Mouse (Mus musculus) hindbrain, embryonic 15.5 days (tissue): ENCODE results near the gene Plp1. TPM values are rescaled to one million over a fixed set of nuclear protein-coding genes. Genes with fewer than 3 reads are reported as not detected.

Experiments
- ATAC-seq: fragments of 200-750 bp; cut with Nextera tagmentation; 2 replicates; pipeline ENCODE4 v1.8.0; 2017; ENCODE audit warnings: low read depth, moderate number of reproducible peaks, moderate TSS enrichment; ENCODE audit not compliant: low FRiP score
- H3K27ac ChIP-seq: fragments of 300-500 bp; sonication (generic); replicated peaks from 2 replicates; pipeline ENCODE4 v1.5.1; 2015; ENCODE audit warnings: mild to moderate bottlenecking, inconsistent platforms
- H3K27me3 ChIP-seq: fragments of 300-500 bp; sonication (generic); 2 replicates; pipeline ENCODE4 v1.6.1; 2015; ENCODE audit warnings: control low read depth, inconsistent platforms
- H3K36me3 ChIP-seq: fragments of 300-500 bp; sonication (generic); 2 replicates; pipeline ENCODE4 v1.6.1; 2015; ENCODE audit warnings: control low read depth, inconsistent platforms
- H3K4me1 ChIP-seq: fragments of 300-500 bp; sonication (generic); replicated peaks from 2 replicates; pipeline ENCODE4 v1.6.1; 2015; ENCODE audit warnings: control low read depth, inconsistent platforms
- H3K4me2 ChIP-seq: fragments of 300-500 bp; sonication (generic); 2 replicates; pipeline ENCODE4 v1.6.1; 2015; ENCODE audit warnings: moderate library complexity, mild to moderate bottlenecking, inconsistent platforms
- H3K4me3 ChIP-seq: fragments of 300-500 bp; sonication (generic); 2 replicates; pipeline ENCODE4 v1.5.1; 2015; ENCODE audit warnings: mild to moderate bottlenecking, inconsistent platforms
- H3K9ac ChIP-seq: fragments of 300-500 bp; sonication (generic); 2 replicates; pipeline ENCODE4 v1.6.1; 2015; ENCODE audit warnings: inconsistent platforms
- H3K9me3 ChIP-seq: fragments of 300-500 bp; sonication (generic); 2 replicates; pipeline ENCODE4 v1.6.1; 2016; ENCODE audit warnings: control low read depth, inconsistent platforms
- WGBS: fragments of 180-500 bp; shearing (Covaris S2); methylation state at CpG from one replicate; pipeline ENCODE4 v1.1.7; 2015; 5-methylcytosine and 5-hydroxymethylcytosine counted together
- polyA plus RNA-seq: library from polyadenylated mRNA; unstranded; fragments of >200 nt; fragmentation: Nextera tagmentation; extraction: Ambion mirVana; gene quantifications from 2 replicates; pipeline ENCODE4 v1.2.1, GENCODE M21; 2015

The Plp1 gene
- polyA plus RNA-seq = 15.0 and 16.4 TPM in 2 replicates

DNA sequence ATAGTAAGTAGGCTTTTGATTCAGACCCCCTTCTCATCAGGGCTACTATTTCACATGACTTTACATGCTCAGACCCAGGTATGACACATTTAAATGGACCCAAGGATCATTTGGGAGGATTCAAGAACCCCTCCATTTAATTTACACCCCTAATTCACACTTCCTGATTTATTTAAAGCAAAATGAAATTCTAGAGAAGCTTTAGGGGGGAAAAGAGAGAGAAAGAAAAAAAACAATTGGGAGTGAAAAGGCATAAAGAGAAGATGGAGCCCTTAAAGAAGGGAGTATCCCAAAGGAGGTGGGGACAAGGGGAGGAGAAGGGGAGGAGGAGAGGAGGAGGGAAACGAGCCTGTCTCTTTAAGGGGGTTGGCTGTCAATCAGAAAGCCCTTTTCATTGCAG lies at the start of gene Plp1:
Plp1 (plus strand) TSS at position 301 of the 400 bp plus-strand sequence.
- Histone ChIP-seq H3K27me3 (no peaks in the 10 kb centered on the region), H3K9me3 (no peaks in the 10 kb centered on the region), H3K4me3 (no peak within 1 kb of the TSS), H3K4me2 (no peak within 1 kb of the TSS), H3K9ac (no peak within 1 kb of the TSS), H3K36me3 (no peaks in the 10 kb centered on the region), H3K4me1 (no peaks in the 10 kb centered on the region), H3K27ac (no peak within 1 kb of the TSS)
- WGBS = 19% methylated on average over 1 of the region's 1 CpGs
- ATAC-seq = no peak

DNA sequence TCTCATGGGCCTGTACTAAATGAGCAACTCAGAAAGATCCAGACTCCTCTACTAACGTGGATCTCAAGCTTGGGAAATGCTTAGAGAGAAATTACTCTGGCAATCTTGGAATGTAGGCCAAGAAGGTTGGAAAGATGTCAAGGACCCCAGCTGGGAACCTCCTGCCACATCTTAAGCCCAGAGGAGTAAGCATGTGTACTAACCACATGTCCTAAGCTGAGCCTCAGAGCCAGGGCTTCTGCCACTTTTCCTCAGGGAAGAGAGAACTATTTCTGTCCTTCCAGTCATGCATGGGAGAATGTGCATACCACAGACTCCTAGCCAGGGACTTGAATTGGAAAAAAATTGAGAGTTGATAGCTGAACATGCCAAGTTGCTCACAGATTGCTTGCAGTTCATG lies 49.4 kb upstream of the Plp1 start:
- no peak for ATAC-seq
- Histone ChIP-seq H3K9me3 (no peaks in the 10 kb centered on the region), H3K27me3 (no peaks in the 10 kb centered on the region), H3K9ac (no peak overlapping the region), H3K36me3 (no peaks in the 10 kb centered on the region), H3K4me3 (no peak overlapping the region), H3K4me2 (no peak overlapping the region), H3K4me1 (no peaks in the 10 kb centered on the region), H3K27ac (no peak overlapping the region)
- WGBS = 53% methylated on average over 1 of the region's 1 CpGs

DNA sequence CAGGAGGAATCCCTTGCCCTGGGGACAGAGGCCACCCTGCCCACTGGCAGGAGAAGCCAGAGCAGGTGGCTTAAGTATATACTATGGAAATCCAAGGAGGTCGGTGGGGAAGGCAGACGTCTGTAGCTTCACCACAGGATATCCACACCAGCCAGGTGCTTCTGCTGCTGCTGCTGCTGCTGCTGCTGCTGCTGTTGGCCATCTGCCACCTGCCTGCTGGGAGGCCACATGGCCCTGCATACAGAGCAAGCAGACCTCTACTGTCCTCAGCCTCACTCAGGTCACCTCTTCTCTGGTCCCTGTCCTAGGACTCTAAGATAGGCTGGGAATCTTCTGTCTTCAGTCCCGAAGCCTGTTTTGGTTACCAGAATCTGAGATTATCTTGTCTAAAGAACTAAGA lies 44.4 kb upstream of the Plp1 start:
- H3K27ac ChIP-seq = no peak overlapping the region
- H3K9me3 ChIP-seq = no peaks in the 10 kb centered on the region
- no peak for ATAC-seq
- no peaks in the 10 kb centered on the region for H3K4me1 ChIP-seq
- H3K4me3 ChIP-seq = no peak overlapping the region
- no peaks in the 10 kb centered on the region for H3K27me3 ChIP-seq
- H3K4me2 ChIP-seq = no peak overlapping the region
- H3K9ac ChIP-seq = no peak overlapping the region
- no peaks in the 10 kb centered on the region for H3K36me3 ChIP-seq
- WGBS = 74% methylated on average over 3 of the region's 3 CpGs

DNA sequence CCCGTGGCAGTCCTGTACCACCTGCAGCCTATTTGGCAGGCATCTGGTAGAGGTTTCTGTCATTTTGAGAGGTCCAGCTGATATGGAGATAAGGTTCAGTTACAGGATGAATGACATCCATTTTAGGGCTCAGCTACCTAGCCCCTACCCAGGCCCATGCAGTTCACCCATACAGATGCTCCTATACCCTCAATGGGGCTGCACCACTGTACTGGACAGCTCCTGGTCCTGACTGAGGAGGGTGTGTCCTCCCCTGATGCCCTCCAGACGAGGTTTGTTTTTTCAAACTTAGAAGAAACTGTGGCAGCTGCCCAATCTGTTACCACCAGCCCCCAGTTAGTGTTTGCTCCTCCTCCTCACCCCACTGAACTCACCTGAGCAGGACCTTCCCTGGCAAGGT lies 43.2 kb upstream of the Plp1 start:
- 67% methylated on average over 2 of the region's 2 CpGs for WGBS
- H3K4me2 ChIP-seq = no peak overlapping the region
- H3K4me3 ChIP-seq = no peak overlapping the region
- no peaks in the 10 kb centered on the region for H3K36me3 ChIP-seq
- no peaks in the 10 kb centered on the region for H3K4me1 ChIP-seq
- H3K27ac ChIP-seq = no peak overlapping the region
- no peak overlapping the region for H3K9ac ChIP-seq
- no peaks in the 10 kb centered on the region for H3K27me3 ChIP-seq
- ATAC-seq = no peak
- no peaks in the 10 kb centered on the region for H3K9me3 ChIP-seq

- Histone ChIP-seq H3K4me3 (no peak within 1 kb of the TSS), H3K36me3 (no peaks in the 10 kb centered on the region), H3K27ac (no peak within 1 kb of the TSS), H3K9me3 (no peaks in the 10 kb centered on the region), H3K9ac (no peak within 1 kb of the TSS), H3K27me3 (no peaks in the 10 kb centered on the region), H3K4me2 (no peak within 1 kb of the TSS), H3K4me1 (no peaks in the 10 kb centered on the region)
- WGBS = 79% methylated on average over 3 of the region's 3 CpGs
- no peak for ATAC-seq
Measured at GRCm38 (mm10) chrX:136780041-136780440, 42.4 kb upstream of the Plp1 start, which contains the start of gene Glra4. TSS of gene Glra4 (minus strand) at chrX:136780141.

DNA sequence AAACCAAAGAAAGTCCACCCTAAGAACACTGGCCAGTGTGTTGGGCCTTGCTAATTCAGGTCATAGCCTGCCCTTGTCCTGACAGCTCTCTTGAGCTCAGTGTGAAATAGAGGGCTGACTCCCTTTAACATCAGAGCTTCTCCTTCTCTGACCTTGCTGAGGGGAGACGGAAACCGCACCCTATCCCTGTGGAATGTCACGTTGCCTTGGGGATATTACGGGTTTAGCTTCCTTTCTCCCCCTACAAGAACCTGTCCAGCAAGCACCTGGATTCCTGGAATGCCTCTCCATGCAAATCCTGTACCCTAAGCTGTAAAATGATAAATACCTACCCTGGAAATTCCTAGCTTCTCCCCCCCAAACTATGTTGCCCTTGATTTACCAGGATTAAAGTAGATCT lies 33.0 kb upstream of the Plp1 start:
- no peak overlapping the region for H3K4me3 ChIP-seq
- no peak overlapping the region for H3K4me2 ChIP-seq
- H3K9ac ChIP-seq = no peak overlapping the region
- H3K4me1 ChIP-seq = no peaks in the 10 kb centered on the region
- no peaks in the 10 kb centered on the region for H3K36me3 ChIP-seq
- no peaks in the 10 kb centered on the region for H3K27me3 ChIP-seq
- no peak overlapping the region for H3K27ac ChIP-seq
- H3K9me3 ChIP-seq = no peaks in the 10 kb centered on the region
- 86% methylated on average over 4 of the region's 4 CpGs for WGBS
- ATAC-seq = no peak

- WGBS = 31% methylated on average over 2 of the region's 2 CpGs
- ATAC-seq = no peak
- Histone ChIP-seq H3K36me3 (no peaks in the 10 kb centered on the region), H3K4me1 (no peaks in the 10 kb centered on the region), H3K4me2 (no peak overlapping the region), H3K9ac (no peak overlapping the region), H3K27me3 (no peaks in the 10 kb centered on the region), H3K9me3 (no peaks in the 10 kb centered on the region), H3K4me3 (no peak overlapping the region), H3K27ac (no peak overlapping the region)
Measured at GRCm38 (mm10) chrX:136797223-136797622, 25.2 kb upstream of the Plp1 start.

DNA sequence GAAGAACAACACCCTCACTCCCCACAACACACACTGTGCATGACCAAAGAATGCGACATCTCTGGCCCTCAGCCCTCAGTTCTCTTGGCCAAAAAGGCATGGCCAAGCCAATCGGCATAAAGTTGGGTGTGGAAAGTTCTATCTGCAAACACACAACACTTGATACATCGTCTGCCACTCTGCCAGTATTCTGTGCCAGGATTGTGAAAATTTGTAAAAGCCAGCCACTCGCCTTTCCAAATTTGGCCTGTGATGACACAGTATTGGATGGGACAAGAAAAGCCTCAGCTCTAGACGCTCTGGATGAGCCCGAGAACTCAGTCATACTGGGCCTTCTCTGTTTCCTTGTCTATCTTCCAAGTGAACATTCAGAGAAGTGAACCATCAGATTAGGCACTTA lies 2.7 kb upstream of the Plp1 start:
- Histone ChIP-seq H3K36me3 (no peaks in the 10 kb centered on the region), H3K27me3 (no peaks in the 10 kb centered on the region), H3K27ac (no peak overlapping the region), H3K4me1 (no peaks in the 10 kb centered on the region), H3K4me2 (no peak overlapping the region), H3K9me3 (no peaks in the 10 kb centered on the region), H3K4me3 (no peak overlapping the region), H3K9ac (no peak overlapping the region)
- ATAC-seq = no peak
- WGBS = 92% methylated on average over 6 of the region's 6 CpGs

DNA sequence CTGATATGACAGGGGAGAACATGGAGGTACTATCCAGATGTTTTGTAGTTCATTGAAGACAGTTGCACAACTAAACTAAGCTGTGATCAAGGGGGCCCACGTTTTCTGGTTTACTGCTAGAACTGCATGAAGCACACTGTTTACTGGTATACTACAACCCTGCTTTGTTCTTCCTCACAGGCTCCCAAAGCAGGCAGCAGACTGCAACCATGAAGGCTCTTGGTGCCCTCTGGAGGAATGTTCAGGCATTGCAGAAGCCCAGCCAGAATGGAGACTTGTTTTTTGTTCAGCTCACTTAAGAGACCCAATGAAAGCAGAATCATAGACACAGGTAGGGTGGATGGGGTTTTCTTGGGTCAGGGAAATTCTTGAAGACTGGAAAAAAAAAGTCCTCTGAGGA lies 2.2 kb upstream of the Plp1 start:
- Histone ChIP-seq H3K27ac (no peak overlapping the region), H3K9ac (no peak overlapping the region), H3K9me3 (no peaks in the 10 kb centered on the region), H3K36me3 (no peaks in the 10 kb centered on the region), H3K4me1 (no peaks in the 10 kb centered on the region), H3K4me3 (no peak overlapping the region), H3K27me3 (no peaks in the 10 kb centered on the region), H3K4me2 (no peak overlapping the region)
- 5% methylated on average over 1 of the region's 1 CpGs for WGBS
- peak; percentile 86; the same call in 1 of the 2 replicates for ATAC-seq

DNA sequence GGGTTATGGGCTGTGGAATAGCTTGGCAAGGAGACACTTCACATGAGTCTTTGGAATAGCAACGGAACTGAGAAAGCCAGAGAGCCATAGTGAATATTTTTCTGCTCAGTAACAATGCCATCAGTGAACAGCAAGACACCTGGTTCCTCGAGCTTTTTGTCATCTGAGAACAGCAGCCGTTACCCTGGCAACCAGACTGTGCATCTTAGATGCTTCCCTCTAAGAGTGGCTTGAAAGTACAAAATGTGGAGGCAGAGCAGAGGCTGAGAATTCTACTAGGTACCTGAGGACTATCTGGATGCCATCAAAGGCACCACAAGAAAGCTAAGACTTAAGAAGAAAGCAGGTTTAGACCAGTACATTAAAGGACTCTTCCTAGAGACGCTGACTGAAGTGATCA lies 2.5 kb downstream of the Plp1 start:
- Histone ChIP-seq H3K27ac (peak overlapping the region; percentile 31; the same call in 1 of the 2 replicates), H3K36me3 (no peaks in the 10 kb centered on the region), H3K27me3 (no peaks in the 10 kb centered on the region), H3K9ac (no peak overlapping the region), H3K9me3 (no peaks in the 10 kb centered on the region), H3K4me2 (no peak overlapping the region), H3K4me1 (no peaks in the 10 kb centered on the region), H3K4me3 (no peak overlapping the region)
- no peak for ATAC-seq
- 46% methylated on average over 4 of the region's 4 CpGs for WGBS

DNA sequence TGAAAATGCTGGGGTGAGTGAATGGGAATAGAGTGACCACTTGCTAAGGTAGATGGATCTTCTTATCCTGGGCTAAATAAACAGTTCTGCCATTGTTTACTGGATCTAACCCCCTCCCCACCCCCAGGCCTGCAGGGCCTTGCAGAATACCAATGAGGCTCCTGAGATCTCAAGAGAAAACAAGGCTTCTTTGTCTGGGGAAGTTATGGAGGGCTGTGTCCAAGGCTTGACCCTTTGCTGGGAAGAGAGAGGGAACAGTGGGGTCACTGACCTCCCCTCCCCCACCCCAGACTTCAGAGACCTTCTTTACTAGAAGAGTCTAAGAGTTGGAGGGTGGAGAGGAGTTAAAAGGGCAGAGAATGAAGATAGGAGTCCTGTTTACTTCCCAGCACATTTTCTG lies 6.1 kb downstream of the Plp1 start:
- ATAC-seq = no peak
- H3K4me2 ChIP-seq = no peak overlapping the region
- H3K9ac ChIP-seq = no peak overlapping the region
- no peaks in the 10 kb centered on the region for H3K9me3 ChIP-seq
- no peak overlapping the region for H3K27ac ChIP-seq
- no peak overlapping the region for H3K4me3 ChIP-seq
- H3K27me3 ChIP-seq = no peaks in the 10 kb centered on the region
- H3K4me1 ChIP-seq = no peaks in the 10 kb centered on the region
- H3K36me3 ChIP-seq = no peaks in the 10 kb centered on the region

- no peak for ATAC-seq
- Histone ChIP-seq H3K27me3 (no peaks in the 10 kb centered on the region), H3K9me3 (no peaks in the 10 kb centered on the region), H3K36me3 (no peaks in the 10 kb centered on the region), H3K9ac (no peak overlapping the region), H3K4me1 (no peaks in the 10 kb centered on the region), H3K27ac (no peak overlapping the region), H3K4me2 (no peak overlapping the region), H3K4me3 (no peak overlapping the region)
- 33% methylated on average over 3 of the region's 3 CpGs for WGBS
Measured at GRCm38 (mm10) chrX:136850300-136850699, 27.8 kb downstream of the Plp1 start.
